Mouse (Mus musculus) ovary, postnatal 10 days (tissue): ENCODE results near the gene Ifi27l2b.
"Not testable (repeated sequence)": the region's sequence is repeated elsewhere in the genome, so short reads cannot be mapped to it uniquely, and the experiment has no call there.

Experiments used
- DNase-seq: peaks from one replicate; pipeline ENCODE4 v3.0.0; 2022; ENCODE audit warnings: low spot score

Ifi27l2b gene

DNA sequence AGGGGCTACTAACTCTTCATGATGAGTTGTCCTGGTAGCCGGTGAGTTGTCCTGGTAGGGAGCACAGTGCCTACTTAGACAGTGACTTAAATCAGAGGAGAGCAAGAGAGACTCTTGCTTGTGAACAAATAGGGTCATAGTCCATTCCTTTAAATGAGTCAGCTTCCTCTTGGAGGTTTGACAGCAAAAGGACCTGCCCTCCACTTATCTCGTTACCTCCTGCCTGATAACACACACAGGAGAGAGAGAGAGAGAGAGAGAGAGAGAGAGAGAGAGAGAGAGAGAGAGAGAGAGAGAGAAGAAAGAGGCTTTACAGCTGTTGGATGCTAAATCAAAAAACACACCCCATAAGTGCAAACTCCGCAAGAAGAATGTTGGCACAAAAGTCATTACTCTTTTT is at the start of gene Ifi27l2b:
TSS of gene Ifi27l2b (minus strand) at position 84 of the 400 bp plus-strand sequence.
- DNase-seq = no peak

DNA sequence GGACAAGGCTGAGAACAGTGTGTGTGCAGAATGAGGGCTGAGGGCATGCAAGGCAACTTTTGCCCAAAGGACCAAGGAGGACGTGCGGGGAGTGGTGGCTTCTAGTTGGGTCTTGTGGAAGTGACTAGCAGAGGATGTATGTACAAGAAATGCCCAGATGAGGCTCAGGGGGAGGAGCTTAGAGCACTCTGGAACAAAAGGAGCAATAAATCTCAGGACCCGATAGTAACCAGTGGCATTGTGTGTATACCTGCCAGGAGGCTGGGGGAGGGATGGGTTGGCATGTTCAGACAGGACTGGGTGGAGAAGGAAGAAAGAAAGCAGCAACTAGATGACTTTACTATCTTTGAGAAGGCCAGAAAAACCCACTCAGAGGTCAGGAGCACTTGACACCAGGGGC is 47.4 kb upstream of the Ifi27l2b start:
- no peak for DNase-seq

DNA sequence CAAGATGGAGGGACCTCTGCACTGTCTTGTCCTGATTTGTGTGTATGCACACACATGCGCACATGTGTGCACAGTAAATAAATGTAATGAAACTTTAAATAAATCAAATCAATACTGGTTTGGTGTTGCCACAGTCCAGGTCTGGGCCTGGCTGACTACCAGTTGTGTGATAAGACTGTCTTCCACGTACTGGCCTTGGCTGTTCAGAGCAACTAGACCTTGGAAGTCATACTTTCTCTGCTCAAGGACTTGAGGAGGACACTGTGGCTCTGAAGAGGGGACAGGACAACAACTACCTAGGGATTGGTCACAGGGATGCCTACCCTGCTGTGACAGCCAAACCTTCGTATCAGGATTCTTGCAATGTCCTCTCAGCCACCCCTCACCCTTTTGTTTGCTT is 46.3 kb upstream of the Ifi27l2b start:
- no peak for DNase-seq

DNA sequence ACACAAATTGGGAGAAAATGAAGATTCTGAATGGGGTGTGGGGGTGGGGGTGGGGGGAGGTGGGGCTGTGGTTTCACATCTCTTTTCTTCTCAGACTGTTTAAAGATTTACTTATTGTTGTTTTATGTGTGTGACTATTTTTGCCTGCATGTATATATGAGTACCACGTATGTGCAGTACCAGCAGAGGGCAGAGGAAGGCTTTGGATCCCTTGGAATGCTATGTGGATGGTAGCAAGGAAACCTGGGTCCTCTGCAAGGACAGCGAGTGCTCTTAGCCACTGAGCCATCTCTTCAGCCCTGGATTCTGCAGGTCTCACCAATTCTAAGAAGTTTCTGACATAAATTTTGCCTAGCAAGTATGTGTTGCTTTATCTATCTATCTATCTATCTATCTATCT is 42.2 kb upstream of the Ifi27l2b start:
- DNase-seq = no peak

DNA sequence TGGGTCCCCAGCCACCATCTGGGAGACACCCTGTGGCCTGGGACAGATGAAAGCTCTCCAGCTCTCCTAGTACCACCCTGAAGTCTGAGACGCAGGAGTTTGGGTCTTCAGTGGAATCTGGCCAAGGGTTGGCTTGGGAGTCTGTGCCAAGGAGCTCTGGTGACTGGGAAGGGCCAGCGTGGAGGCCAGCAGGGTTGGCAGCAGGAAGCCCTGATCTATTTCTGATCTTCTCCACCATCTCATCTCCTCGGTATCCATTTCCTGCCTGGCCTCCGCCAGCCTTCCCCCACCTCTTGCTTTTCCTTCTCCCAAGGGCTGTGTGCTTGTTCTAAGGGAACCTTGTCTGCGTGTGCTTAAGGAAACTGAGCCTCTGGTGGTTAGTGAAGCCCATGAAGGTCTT is 41.7 kb upstream of the Ifi27l2b start:
- no peak for DNase-seq

DNA sequence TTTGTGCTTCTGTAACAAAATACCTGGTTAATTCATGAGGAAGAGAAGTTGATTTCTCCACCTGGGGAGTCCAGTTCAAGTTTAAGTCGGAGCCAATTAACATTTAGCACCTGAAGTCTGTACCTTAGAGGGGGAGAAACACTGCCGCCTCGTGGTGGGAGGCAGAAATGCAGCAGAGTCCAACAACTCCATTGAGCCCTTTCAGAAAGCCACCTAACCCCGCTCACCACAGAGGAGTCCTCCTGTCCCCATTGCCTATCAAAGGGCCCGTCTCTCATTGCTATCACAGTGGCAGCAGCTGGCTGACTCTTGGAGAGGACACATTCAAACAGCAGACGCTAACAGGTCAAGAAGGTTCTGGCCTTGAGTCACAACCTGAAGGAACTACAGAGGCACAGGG is 37.5 kb upstream of the Ifi27l2b start:
- no peak for DNase-seq

DNA sequence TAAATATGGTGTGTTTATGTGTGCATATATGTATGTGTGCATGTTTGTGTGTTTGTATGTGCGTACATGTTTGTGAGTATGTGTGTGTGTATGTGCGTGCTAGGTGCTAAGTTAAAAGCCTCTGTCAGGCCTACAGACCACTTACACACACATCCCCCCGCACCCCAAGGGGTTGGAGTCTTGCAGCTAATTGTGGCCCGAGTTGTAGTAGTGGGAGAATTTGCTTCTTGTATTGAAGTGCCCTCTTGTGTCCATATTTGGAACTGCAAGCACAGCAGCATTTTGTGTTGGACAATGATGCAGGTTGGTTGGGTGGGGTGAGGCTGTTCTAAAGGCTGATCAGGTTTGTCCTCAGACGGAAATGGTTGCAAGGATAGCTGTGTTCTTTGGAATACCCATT is 35.7 kb upstream of the Ifi27l2b start:
- peak; percentile 41 for DNase-seq

DNA sequence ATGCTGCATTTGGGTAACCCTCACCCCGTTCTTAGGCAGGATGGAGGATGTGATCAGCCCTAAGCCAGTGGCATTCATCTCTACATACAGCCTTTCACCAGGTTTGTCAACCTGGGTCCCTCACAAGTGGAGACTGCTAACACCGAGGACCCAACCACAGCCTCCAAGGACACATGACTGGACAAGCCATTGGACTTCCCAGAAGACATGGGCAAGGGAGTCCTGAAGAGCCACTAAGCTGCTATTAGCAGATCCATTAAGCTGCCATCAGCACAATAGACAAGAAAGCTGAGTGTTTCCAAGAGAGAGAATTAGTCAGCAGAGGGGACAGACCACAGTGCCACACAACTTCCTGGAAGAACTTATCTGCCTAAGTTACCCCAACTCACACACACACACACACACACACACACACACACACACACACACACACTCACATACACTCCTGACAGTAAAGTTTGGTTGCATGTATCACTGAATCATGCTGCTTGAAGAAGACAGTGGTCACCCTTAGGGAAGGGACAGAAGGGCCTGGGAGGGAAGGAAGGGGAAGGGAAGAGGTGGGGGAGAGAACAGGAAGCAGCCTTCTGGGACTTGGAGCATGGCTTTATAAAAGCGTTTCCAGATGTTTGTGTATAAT is 34.2 kb upstream of the Ifi27l2b start:
- DNase-seq = no peak

DNA sequence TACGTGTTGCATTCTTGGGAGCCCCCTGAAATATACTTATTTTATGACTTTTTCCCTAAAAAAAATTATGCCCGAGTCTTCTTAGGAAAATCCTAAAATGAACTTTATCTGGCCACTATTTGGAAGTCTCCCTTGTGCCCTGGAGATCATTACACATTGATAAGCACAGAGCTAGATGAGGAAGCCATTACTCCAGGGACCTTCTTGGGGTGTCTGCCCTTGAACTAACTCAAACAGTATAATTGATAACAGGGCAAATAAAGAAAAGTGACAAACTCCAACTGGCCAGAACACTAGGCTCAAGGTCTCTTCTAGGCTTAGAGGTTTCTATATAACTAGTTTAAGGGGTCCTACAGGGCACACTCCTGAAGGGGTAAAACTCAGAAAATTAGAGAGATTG is 30.7 kb upstream of the Ifi27l2b start:
- DNase-seq = no peak

DNA sequence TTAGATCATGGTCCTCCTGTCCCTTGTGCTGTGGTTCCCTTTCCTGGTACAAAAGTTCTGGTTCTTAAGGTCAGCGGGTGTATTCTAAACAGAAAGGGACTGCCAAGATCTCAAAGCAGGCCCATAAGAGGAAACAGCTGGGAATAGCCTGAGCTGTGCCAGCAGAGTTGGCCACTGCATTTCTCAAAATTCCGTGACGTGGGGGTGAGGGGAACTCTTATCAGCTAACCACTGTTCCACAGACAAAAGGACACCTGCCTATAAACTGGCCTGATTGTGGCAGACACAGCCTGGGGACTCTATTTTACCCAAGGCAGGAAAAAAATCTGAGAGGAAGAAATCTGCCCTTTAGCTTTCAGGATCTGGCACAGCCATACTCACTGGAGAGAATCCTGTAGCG is 30.3 kb upstream of the Ifi27l2b start:
- no peak for DNase-seq

DNA sequence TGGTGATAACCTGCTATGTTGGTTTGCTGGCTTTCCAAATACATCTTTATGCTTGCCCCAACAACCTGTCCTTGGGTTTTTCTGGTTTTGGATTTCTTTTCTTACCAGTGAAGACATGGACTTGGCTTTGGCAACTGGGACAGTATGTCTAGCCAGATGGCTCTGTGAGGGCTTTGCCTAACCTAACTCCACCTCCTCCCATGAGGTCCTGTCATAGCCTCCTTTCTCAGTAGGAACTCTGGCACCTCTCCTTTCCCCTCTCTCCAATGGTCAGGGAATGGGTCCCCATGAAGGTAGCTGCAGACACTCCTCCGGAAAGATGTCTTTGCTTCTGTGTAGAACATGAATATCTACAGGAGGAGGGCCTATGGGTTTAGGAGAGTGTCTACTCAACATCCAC is 29.7 kb upstream of the Ifi27l2b start:
- DNase-seq = no peak

DNA sequence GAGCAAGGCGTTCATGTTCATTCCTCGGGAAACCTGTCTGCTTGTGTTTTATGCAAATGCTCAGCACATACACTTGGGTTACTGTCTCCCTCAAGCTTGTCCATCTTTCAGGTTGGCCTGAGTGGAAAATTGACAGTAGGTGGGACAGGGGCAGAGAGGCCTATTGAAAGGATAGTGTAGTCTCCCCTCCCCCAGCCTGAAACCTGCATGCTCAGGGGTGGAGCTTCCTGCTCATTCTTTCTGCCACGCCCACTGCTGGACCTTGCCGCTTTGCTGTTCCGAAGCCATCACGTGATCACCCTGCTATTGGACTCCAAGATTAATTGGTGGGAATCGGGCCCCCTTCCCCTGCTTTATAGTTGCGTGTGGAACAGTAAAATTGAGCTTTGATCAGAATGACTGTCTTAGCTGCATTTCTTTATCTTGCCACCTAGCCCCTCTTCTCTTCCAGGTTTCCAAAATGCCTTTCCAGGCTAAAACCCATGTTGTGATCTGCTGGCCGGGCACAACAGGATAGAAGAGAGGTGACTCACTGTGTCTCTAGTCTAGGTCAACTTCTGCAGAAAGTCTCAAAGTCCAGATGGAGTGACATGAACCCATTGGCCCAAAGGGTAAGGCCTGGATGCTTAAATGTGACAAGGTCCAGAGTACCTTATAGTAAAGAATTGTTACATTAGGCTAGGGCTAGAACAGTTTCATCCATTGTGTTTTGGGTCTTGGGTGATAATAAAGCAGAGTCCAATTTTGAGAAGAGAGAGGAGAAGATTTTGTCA is 27.4 kb upstream of the Ifi27l2b start:
- DNase-seq = not testable (repeated sequence)

DNA sequence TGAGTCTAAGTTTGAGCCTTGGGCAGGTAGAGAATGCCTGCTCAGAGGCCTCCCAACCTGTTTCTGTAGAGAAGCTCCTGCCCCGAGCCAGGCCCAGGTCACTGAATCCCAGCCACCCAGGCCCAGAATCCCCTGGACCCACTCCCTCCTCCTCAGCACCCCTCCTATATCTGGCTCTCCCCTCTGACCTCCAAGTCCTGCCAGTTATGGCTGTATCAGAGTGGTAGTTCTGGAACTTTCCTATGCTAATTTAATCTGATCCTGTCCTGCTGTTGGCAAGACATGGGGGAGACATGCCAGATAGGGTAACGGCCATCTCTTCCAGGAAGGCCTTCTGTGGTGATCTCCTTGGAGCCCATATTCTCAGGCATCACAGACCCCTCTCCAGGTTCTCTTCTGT is 25.8 kb upstream of the Ifi27l2b start:
- no peak for DNase-seq

DNA sequence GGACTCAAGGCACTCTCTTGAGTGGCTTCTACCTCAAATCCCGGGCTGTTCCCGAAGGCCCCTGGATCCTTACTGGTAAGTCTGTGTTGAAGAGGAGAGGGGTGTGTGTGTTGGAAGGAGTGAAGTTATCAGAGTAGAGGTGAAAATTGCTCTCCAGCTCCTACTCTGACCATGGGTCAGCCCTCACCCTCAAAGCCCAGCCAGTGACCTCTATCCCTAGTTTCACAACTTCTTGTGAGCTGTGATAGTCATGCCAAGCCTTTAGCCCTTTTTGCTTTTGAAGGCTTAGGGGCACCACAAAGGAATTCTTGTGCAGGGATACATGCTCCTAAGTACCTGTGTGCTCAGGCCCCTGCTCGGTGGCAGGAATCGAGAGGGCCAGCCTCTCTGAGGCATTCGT is 24.6 kb upstream of the Ifi27l2b start:
- no peak for DNase-seq

DNA sequence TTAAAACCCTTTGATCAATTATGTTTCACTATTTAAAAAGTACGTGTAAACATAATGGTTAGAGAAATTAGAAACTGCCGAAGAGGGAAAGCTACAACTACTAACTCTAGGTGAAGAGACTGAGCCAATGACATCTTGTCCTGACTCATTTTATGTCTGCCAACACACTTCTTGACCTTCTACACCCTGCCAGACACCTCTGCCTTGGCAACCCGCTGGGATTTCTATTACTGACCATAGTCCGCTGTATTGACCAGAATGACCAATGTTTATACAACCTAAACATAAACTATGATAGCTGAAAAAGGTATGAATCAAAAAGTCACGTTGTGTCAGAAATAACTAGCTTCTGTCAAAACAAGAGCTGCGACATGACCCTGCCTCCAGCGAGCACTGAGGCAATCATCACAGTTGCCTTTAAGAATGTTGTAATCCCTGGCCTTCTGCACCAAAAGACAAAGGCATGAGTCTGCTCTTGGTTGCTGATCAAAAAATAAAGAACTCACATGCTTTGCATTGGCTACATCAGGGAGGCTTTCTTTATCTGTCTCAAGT is 20.5 kb upstream of the Ifi27l2b start:
- DNase-seq = no peak

DNA sequence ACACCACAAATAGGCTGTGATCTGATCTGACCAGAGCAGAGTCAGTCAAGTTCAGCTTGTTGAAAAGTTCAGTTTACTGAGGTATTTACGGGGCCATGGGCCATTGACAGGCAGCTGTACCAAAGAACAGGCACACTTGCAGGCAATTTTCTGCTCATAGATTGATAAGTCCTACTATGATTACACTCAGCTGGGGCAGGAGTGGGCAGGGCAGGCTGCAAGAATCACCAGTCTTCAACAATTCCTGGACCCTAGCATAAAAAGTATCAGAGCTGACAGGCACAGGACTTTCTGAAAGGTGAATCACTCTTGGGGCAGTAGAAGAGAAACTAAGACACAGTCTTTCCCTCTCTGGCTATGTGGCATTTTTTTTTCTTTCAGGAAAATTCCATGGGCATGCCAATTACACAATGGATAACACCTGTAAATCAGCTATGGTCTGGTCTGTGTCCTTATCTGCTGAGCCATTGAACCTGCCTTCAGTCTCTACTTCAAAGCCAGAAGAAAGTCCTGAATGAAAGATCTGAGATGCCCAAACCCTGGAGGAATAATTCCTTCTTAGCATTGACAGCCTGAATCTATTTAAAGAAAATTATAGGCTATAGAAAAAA is 19.9 kb upstream of the Ifi27l2b start:
- no peak for DNase-seq

DNA sequence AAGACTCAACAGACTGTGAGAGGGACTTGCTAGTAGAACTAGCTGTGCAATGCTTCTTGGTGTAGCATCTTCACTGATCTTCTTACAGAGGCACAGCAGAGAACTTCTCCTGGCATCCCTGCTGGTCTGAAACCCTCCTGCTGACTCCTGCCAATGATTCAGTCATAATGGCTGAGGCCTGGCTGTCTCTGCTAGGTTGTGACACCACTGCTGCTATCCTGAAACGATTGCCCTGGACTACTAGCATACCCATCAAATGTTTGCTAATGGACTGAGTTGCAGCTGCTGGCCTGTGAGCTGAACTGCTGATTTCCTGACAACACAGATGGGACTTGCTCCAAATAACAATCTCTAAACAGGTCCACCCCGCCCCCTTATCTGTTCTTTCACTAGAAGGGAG is 17.5 kb upstream of the Ifi27l2b start:
- DNase-seq = no peak

DNA sequence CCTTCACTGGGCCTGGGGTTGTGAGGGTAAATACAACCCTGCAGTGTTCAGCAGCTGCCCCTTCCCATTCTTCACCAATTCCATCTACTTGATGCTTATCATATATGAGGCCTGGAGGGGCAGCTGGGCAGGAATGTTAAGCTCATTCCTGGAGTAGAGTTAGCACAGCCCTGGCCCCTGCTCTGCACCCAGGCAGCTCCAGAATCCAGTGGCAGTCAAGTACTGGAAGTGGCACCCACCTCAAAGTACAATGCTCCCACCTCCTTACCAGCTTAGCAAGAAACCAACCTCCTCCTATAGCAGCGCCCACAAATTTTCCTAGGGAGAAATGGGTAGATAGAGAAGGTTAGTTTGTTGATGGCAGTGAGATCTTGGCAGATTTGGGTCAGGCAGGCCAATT is 296 bp downstream of the Ifi27l2b start:
- not testable (repeated sequence) for DNase-seq

DNA sequence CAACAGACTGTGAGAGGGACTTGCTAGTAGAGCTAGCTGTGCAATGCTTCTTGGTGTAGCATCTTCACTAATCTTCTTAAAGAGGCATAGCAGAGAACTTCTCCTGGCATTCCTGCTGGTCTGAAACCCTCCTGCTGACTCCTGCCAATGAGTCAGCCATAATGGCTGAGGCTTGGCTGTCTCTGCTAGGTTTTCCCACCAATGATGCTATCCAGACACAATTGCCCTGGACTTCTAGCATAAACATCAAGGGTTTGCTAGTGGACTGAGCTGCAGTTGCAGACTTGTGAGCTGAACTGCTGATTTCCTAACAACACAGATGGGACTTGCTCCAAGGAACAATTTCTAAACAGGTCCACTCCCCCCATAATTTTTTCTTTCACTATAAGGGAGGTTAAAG is 3.7 kb downstream of the Ifi27l2b start:
- DNase-seq = no peak

DNA sequence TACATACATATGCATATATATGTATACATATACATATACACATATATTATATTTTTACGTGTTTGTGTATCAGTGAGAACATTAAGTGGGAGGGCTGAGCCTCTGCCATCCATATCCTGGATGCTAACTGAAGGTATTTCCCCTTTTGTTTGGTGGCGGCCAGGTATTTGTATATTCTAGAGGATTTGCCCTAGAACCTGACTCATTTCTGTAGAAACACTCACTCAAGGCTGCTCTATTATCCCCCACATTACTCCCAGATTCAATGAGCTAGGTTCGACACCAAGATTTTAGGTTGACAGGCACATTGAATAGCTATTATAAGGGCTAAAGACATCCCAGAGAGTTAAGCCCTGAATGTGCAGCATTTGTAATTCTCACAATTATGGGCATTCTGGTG is 12.0 kb downstream of the Ifi27l2b start:
- no peak for DNase-seq

DNA sequence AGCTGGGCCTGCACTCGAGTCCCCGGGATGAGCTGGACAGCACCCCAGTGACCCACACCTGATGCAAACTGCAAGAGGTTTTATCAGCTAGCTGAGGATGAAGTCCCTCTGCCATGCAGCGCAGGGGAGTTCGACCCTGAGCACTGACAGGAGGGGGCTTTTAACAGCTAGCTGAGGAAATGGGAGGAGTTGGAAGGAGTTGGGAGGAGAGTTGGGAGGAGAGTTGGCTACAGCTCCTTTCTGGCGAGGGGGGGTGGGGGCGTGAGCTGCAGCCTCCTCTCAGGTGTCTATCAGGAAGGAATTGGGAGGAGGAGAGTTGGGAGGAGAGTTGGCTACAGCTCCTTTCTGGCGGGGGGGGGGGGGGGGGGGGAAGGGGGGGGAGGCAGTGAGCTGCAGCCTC is 12.8 kb downstream of the Ifi27l2b start:
- DNase-seq = not testable (repeated sequence)

DNA sequence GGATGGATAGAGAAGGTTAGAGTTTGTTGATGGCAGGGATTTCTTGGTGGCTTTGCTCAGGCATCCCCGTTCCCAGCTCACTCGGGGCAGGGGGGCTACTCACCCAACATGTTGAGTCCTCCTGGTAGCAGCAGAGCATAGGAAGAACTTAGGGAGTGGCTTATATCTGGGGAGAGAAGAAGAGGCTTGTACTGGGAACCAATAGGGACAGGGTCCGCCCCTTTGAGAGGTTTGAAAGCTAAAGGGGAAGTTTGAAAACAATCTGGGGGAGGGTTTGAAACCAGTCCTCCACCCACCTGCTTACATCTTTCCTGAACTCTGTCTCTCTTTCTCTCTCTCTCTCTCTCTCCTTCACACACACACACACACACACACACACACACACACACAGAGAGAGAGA is 13.5 kb downstream of the Ifi27l2b start, which contains the start of gene Ifi27l2a:
TSS of gene Ifi27l2a (minus strand) at position 157 of the 400 bp plus-strand sequence.
- no peak for DNase-seq

DNA sequence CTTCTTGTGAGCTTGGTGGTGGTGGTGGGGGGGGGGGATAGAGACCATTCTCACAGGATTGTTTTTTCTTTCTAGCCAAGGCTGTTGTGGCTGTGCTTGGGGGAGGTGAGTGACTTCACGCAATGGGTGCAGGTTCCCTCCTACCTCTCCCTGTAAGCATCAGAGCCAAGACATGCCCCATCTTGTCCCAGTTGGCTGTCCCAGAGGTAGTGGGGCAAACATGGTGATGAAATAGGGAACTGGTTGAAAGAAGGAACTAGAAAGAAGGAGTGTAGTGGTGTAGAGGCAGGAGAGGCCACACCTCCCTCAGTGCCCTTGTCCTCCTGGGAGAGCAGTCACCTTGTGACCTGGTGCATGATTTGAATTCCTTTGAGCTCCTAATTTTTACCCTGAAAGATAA is 19.4 kb downstream of the Ifi27l2b start:
- no peak for DNase-seq
